Mouse (Mus musculus) cerebellum, adult 2 months (tissue): ENCODE results near the gene P2ry6.

ENCODE experiments used
- CTCF ChIP-seq: fragments of 200-500 bp; IDR thresholded peaks from 2 replicates; pipeline ENCODE4 v1.5.1; 2011; ENCODE audit warnings: low read depth, mild to moderate bottlenecking, control low read depth, low read length, moderate library complexity, borderline replicate concordance; ENCODE audit not compliant: insufficient read depth
- POLR2A ChIP-seq: fragments of 200-500 bp; IDR thresholded peaks from 2 replicates; pipeline ENCODE4 v1.6.1; 2011; ENCODE audit warnings: low read length, control low read depth, borderline replicate concordance; ENCODE audit not compliant: insufficient read depth

- TF ChIP-seq POLR2A (no peak), CTCF (no peak)
Observed at GRCm38 (mm10) chr7:100958426-100958825, 16.0 kb downstream of the P2ry6 start.
